Mouse (Mus musculus) lung, adult 2 months (tissue): ENCODE data around the gene Foxr1.

Experiments
- CTCF ChIP-seq: fragments of 200-500 bp; IDR thresholded peaks from 2 replicates; pipeline ENCODE4 v1.5.1; 2011; ENCODE audit warnings: mild to moderate bottlenecking, low read length, control low read depth; ENCODE audit not compliant: insufficient read depth
- POLR2A ChIP-seq: fragments of 200-500 bp; IDR thresholded peaks from 2 replicates; pipeline ENCODE4 v1.6.1; 2011; ENCODE audit warnings: low read depth, mild to moderate bottlenecking, control low read depth, low read length, borderline replicate concordance; ENCODE audit errors: extremely low read depth

DNA sequence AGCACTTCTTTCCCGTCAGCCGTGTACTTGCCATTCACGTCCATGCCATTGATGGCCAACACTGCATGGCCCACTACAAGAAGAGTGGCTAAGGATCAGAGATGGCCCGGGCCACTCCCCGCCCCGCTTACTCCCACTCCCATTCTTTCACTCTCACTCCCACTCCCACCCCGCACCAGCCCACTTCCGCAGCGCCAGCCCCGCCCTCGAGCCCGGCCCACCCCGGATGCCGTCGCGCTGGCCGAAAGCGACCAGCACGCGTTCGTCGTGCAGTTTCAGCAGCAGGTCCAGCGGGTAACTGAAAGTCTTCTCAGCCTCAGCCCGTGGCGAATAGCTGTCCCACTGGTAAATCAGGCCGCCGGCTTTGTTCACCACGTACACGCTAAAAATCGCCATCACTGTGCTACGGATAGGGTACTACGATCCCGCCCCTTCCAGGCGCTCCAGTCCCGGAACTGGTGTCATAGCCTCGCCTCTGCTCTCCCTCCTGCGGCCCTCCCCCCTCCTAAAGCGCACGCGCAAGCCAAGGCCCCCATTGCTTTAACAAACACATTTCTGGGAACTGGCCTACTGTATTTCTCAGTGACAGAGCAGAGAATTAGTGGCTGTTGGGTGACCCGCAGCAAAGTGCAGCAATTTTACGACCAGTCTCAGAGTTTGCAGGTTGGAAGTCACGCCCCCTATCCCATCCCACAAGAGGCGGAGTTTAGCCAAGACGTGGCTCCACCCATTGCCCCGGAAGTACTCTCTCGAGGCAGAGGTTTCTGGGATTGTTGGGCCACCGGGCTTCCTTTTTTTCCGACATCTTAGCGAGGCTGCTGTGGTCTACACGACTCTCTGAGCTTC, 33.8 kb downstream of the Foxr1 start, which contains the start of the genes Rps25 and Trappc4:
- TF ChIP-seq CTCF (no peak), POLR2A (peak; percentile 64; the same call in 1 of the 2 replicates)
